Mouse (Mus musculus) intestine, embryonic 14.5 days (tissue): ENCODE measurements around the gene Trim17. TPM values are rescaled to one million over a fixed set of nuclear protein-coding genes. Genes with fewer than 3 reads are reported as not detected.

Source experiments
- ATAC-seq: fragments of 200-750 bp; cut with Nextera tagmentation; replicated peaks from 2 replicates; pipeline ENCODE4 v1.8.0; 2017; ENCODE audit warnings: low read depth, moderate number of reproducible peaks, moderate TSS enrichment, moderate library complexity; ENCODE audit not compliant: low FRiP score, low TSS enrichment
- DNase-seq: peaks from one replicate; pipeline ENCODE4 v3.0.0-alpha.2; 2018; ENCODE audit warnings: low spot score
- H3K27ac ChIP-seq: fragments of 300-500 bp; sonication (generic); 2 replicates; pipeline ENCODE4 v1.5.1; 2014; ENCODE audit warnings: low read depth, mild to moderate bottlenecking, control low read depth
- H3K27me3 ChIP-seq: fragments of 300-500 bp; sonication (generic); replicated peaks from 2 replicates; pipeline ENCODE4 v1.6.1; 2014; ENCODE audit warnings: low read length, control low read depth; ENCODE audit not compliant: control insufficient read depth, insufficient read depth
- H3K36me3 ChIP-seq: fragments of 300-500 bp; sonication (generic); 2 replicates; pipeline ENCODE4 v1.6.1; 2014; ENCODE audit warnings: low read length, control low read depth; ENCODE audit not compliant: control insufficient read depth, insufficient read depth
- H3K4me1 ChIP-seq: fragments of 300-500 bp; sonication (generic); replicated peaks from 2 replicates; pipeline ENCODE4 v1.6.1; 2014; ENCODE audit warnings: low read length, control low read depth, mixed read lengths; ENCODE audit not compliant: control insufficient read depth, insufficient read depth
- H3K4me2 ChIP-seq: fragments of 300-500 bp; sonication (generic); 2 replicates; pipeline ENCODE4 v1.6.1; 2014; ENCODE audit warnings: low read length
- H3K4me3 ChIP-seq: fragments of 300-500 bp; sonication (generic); 2 replicates; pipeline ENCODE4 v1.5.1; 2014; ENCODE audit warnings: low read depth, low read length, control low read depth, mixed read lengths
- H3K9ac ChIP-seq: fragments of 300-500 bp; sonication (generic); 2 replicates; pipeline ENCODE4 v1.6.1; 2014; ENCODE audit warnings: mild to moderate bottlenecking, low read length
- H3K9me3 ChIP-seq: fragments of 300-500 bp; sonication (generic); 2 replicates; pipeline ENCODE4 v1.6.1; 2016; ENCODE audit warnings: low read length, control low read depth; ENCODE audit not compliant: control insufficient read depth
- WGBS: fragments of 180-500 bp; shearing (Covaris S2); extraction: QIAGEN DNeasy Blood & Tissue Kit; methylation state at CpG from one replicate; pipeline ENCODE4 v1.1.7; 2014; 5-methylcytosine and 5-hydroxymethylcytosine counted together
- polyA plus RNA-seq: library from polyadenylated mRNA; unstranded; fragments of >200 nt; fragmentation: Nextera tagmentation; extraction: Ambion mirVana; gene quantifications from 2 replicates; pipeline ENCODE4 v1.2.1, GENCODE M21; 2014

Trim17 gene
- polyA plus RNA-seq, 1 experiment from 2014 or later = 0.28 TPM

- Histone ChIP-seq H3K4me3 (no peak overlapping the region), H3K9me3 (no peaks in the 10 kb centered on the region), H3K9ac (no peak overlapping the region), H3K27me3 (no peaks in the 10 kb centered on the region), H3K36me3 (peaks cover 15% of the 10 kb centered on the region), H3K27ac (no peak overlapping the region), H3K4me1 (no peaks in the 10 kb centered on the region; the same call in 1 of the 2 replicates), H3K4me2 (no peak overlapping the region)
- DNase-seq = no peak
- 57% methylated on average over 6 of the region's 6 CpGs for WGBS
- peak; percentile 59; the same call in 1 of the 2 replicates for ATAC-seq
These were observed 15.2 kb downstream of the Trim17 start for GRCm38 (mm10) chr11:58969659-58970058.

GRCm38 (mm10) chr11:58970831-58971530 is 16.5 kb downstream of the Trim17 start:
- H3K9ac ChIP-seq = no peak overlapping the region

GRCm38 (mm10) chr11:58971796-58972195 is 17.3 kb downstream of the Trim17 start:
- Histone ChIP-seq H3K36me3 (peaks cover 19% of the 10 kb centered on the region), H3K27ac (no peak overlapping the region), H3K9me3 (no peaks in the 10 kb centered on the region), H3K9ac (no peak overlapping the region), H3K4me3 (no peak overlapping the region), H3K27me3 (no peaks in the 10 kb centered on the region), H3K4me1 (peaks cover under 1% of the 10 kb centered on the region; the same call in 1 of the 2 replicates), H3K4me2 (no peak overlapping the region)
- no peak for ATAC-seq
- 92% methylated on average over 3 of the region's 3 CpGs for WGBS
- no peak for DNase-seq

More at GRCm38 (mm10) chr11:58970831-58971530, 16.5 kb downstream of the Trim17 start:
- WGBS = 87% methylated on average over 21 of the region's 21 CpGs
- DNase-seq (no peak), ATAC-seq (no peak)
- no peak overlapping the region for H3K27ac ChIP-seq
- no peak overlapping the region for H3K4me2 ChIP-seq
- H3K4me1 ChIP-seq = no peaks in the 10 kb centered on the region; the same call in 1 of the 2 replicates
- no peak overlapping the region for H3K4me3 ChIP-seq
- H3K36me3 ChIP-seq = peaks cover 19% of the 10 kb centered on the region
- no peaks in the 10 kb centered on the region for H3K9me3 ChIP-seq
- no peaks in the 10 kb centered on the region for H3K27me3 ChIP-seq

- H3K9me3 ChIP-seq = no peaks in the 10 kb centered on the region
- H3K27me3 ChIP-seq = no peaks in the 10 kb centered on the region
- ATAC-seq = no peak
- DNase-seq = no peak
- H3K27ac ChIP-seq = no peak overlapping the region
- H3K4me2 ChIP-seq = no peak overlapping the region
- 91% methylated on average over 3 of the region's 3 CpGs for WGBS
- H3K36me3 ChIP-seq = peaks cover 19% of the 10 kb centered on the region
- H3K9ac ChIP-seq = no peak overlapping the region
- H3K4me1 ChIP-seq = peaks cover 12% of the 10 kb centered on the region
- H3K4me3 ChIP-seq = no peak overlapping the region
These were observed 19.9 kb downstream of the Trim17 start for GRCm38 (mm10) chr11:58974414-58974813.

- ATAC-seq (no peak; the same call in 1 of the 2 replicates), DNase-seq (no peak)
- peaks cover 14% of the 10 kb centered on the region; the same call in 1 of the 2 replicates for H3K36me3 ChIP-seq
- peak overlapping the region; percentile 80 for H3K9ac ChIP-seq
- H3K27me3 ChIP-seq = no peaks in the 10 kb centered on the region
- WGBS = under 1% methylated on average over 29 of the region's 29 CpGs
- H3K9me3 ChIP-seq = no peaks in the 10 kb centered on the region
- peaks cover 24% of the 10 kb centered on the region for H3K4me1 ChIP-seq
- peak overlapping the region; percentile 72 for H3K27ac ChIP-seq
- peak overlapping the region; percentile 95 for H3K4me3 ChIP-seq
- peak overlapping the region; percentile 98 for H3K4me2 ChIP-seq
These were observed 22.7 kb downstream of the Trim17 start for GRCm38 (mm10) chr11:58977150-58977549.

- Histone ChIP-seq H3K9me3 (no peaks in the 10 kb centered on the region), H3K4me1 (peaks cover 24% of the 10 kb centered on the region), H3K4me3 (peak overlapping the region; percentile 95), H3K4me2 (peak overlapping the region; percentile 98), H3K27ac (peak overlapping the region; percentile 72), H3K9ac (peak overlapping the region; percentile 80), H3K27me3 (no peaks in the 10 kb centered on the region), H3K36me3 (peaks cover 14% of the 10 kb centered on the region)
- DNase-seq (no peak), ATAC-seq (no peak; the same call in 1 of the 2 replicates)
- WGBS = under 1% methylated on average over 21 of the region's 21 CpGs
These were observed 23.1 kb downstream of the Trim17 start for GRCm38 (mm10) chr11:58977607-58978026.

- peak within 1 kb of the TSS; percentile 72 for H3K27ac ChIP-seq
- H3K4me2 ChIP-seq = peak within 1 kb of the TSS; percentile 98
- ATAC-seq (peak; percentile 66), DNase-seq (peak; percentile 85)
- H3K4me1 ChIP-seq = peaks cover 24% of the 10 kb centered on the region
- H3K9ac ChIP-seq = peak within 1 kb of the TSS; percentile 80
- H3K9me3 ChIP-seq = no peaks in the 10 kb centered on the region
- under 1% methylated on average over 64 of the region's 64 CpGs for WGBS
- peaks cover 17% of the 10 kb centered on the region for H3K36me3 ChIP-seq
- no peaks in the 10 kb centered on the region for H3K27me3 ChIP-seq
- H3K4me3 ChIP-seq = peak within 1 kb of the TSS; percentile 95
These were observed 23.7 kb downstream of the Trim17 start, which contains the start of gene Trim11 for GRCm38 (mm10) chr11:58978027-58978705. Gene Trim11 (plus strand): TSS chr11:58978093.

- H3K27me3 ChIP-seq = no peaks in the 10 kb centered on the region
- ATAC-seq (no peak), DNase-seq (no peak)
- peaks cover 19% of the 10 kb centered on the region for H3K36me3 ChIP-seq
- peak overlapping the region; percentile 98 for H3K4me2 ChIP-seq
- H3K9ac ChIP-seq = peak overlapping the region; percentile 80
- peak overlapping the region; percentile 95 for H3K4me3 ChIP-seq
- no peaks in the 10 kb centered on the region for H3K9me3 ChIP-seq
- 4% methylated on average over 5 of the region's 5 CpGs for WGBS
- H3K4me1 ChIP-seq = peaks cover 24% of the 10 kb centered on the region
- H3K27ac ChIP-seq = peak overlapping the region; percentile 72; the same call in 1 of the 2 replicates
These were observed 24.2 kb downstream of the Trim17 start for GRCm38 (mm10) chr11:58978706-58979030.
